Mouse (Mus musculus) CD4-positive, CD25-positive, alpha-beta regulatory T cell, adult 9 weeks (primary cell): ENCODE measurements around the gene Olfr745. TPM values are rescaled to one million over a fixed set of nuclear protein-coding genes. Genes with fewer than 3 reads are reported as not detected.

Experiments used
- polyA plus RNA-seq: library from polyadenylated mRNA; unstranded; fragments of 100-300 nt; shearing (Covaris generic); gene quantifications from one replicate; pipeline ENCODE4 v1.2.1, GENCODE M21; 2017

Olfr745 gene
- not detected for polyA plus RNA-seq

GRCm38 (mm10) chr14:50639088-50639487 lies at the start of gene Olfr745:
TSS of gene Olfr745 (plus strand) at chr14:50639388.

GRCm38 (mm10) chr14:50614579-50614978 lies 24.6 kb upstream of the Olfr745 start, which contains the start of gene Olfr744:
TSS of gene Olfr744 (plus strand) at chr14:50614879.

GRCm38 (mm10) chr14:50646783-50647182 lies 7.6 kb downstream of the Olfr745 start, which contains the start of gene Olfr746:
TSS of gene Olfr746 (plus strand) at chr14:50647083.

GRCm38 (mm10) chr14:50693106-50693505 lies 53.9 kb downstream of the Olfr745 start, which contains the start of gene Olfr747:
TSS of gene Olfr747 (minus strand) at chr14:50693206.

Other genes starting within 250 kb of the Olfr745 start
- gene Olfr738, start 231.8 kb upstream of the Olfr745 start, polyA plus RNA-seq: not detected
- gene Olfr739, start 220.8 kb upstream of the Olfr745 start, polyA plus RNA-seq: not detected
- gene Olfr740, start 193.8 kb upstream of the Olfr745 start, polyA plus RNA-seq: not detected
- gene Olfr741, start 166.7 kb upstream of the Olfr745 start, polyA plus RNA-seq: not detected
- gene Olfr742, start 135.8 kb upstream of the Olfr745 start, polyA plus RNA-seq: not detected
- not detected for gene Olfr743, start 117.5 kb upstream of the Olfr745 start, polyA plus RNA-seq
- not detected for gene Olfr744, start 24.5 kb upstream of the Olfr745 start, polyA plus RNA-seq
- gene Olfr746, start 7.7 kb downstream of the Olfr745 start, polyA plus RNA-seq: not detected
- gene Olfr747, start 53.8 kb downstream of the Olfr745 start, polyA plus RNA-seq: not detected
- not detected for gene Olfr748, start 68.0 kb downstream of the Olfr745 start, polyA plus RNA-seq
- gene Olfr749, start 105.7 kb downstream of the Olfr745 start, polyA plus RNA-seq: not detected
- gene Ttc5, start 146.1 kb downstream of the Olfr745 start, polyA plus RNA-seq: 125 TPM
- gene Ccnb1ip1, start 168.3 kb downstream of the Olfr745 start, polyA plus RNA-seq: not detected
- gene Parp2, start 168.5 kb downstream of the Olfr745 start, polyA plus RNA-seq: 76.4 TPM
- gene Tep1, start 231.2 kb downstream of the Olfr745 start, polyA plus RNA-seq: 28.8 TPM